Mouse (Mus musculus) fat pad, adult 2 months (tissue): ENCODE measurements around the gene Hpca.

Source experiments
- DNase-seq: peaks from one replicate; pipeline ENCODE4 v3.0.0-alpha.2; 2011; ENCODE audit warnings: low read depth, low spot score; ENCODE audit errors: extremely low read depth

The Hpca gene

DNA sequence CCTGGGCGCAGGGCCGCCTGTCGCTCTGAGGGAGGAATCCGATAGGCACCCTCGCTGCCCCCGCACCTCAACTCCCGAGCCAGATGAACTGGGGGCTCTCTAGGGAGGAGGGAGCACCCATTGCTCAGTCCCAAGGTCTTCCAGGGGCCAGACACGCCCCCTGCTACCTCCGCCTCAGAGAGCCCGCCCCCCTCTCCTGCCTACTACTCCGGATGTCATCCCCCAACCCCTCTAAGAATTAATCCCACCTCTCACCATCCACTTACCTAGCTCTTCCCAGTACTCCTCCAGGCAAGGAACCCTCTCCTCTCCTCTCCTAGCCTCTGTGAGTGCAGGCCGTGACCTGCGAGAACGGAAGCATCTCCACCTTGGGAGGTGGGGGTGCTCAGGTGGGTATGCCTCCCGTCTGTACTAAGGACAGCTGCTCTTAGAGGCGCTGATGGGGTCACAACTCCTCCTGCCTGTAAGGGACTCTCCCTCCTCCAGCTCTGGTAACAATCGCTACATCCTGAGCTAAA lies at the start of gene Hpca:
Hpca (minus strand) TSS at position 468 of the 518 bp plus-strand sequence.
- no peak for DNase-seq

DNA sequence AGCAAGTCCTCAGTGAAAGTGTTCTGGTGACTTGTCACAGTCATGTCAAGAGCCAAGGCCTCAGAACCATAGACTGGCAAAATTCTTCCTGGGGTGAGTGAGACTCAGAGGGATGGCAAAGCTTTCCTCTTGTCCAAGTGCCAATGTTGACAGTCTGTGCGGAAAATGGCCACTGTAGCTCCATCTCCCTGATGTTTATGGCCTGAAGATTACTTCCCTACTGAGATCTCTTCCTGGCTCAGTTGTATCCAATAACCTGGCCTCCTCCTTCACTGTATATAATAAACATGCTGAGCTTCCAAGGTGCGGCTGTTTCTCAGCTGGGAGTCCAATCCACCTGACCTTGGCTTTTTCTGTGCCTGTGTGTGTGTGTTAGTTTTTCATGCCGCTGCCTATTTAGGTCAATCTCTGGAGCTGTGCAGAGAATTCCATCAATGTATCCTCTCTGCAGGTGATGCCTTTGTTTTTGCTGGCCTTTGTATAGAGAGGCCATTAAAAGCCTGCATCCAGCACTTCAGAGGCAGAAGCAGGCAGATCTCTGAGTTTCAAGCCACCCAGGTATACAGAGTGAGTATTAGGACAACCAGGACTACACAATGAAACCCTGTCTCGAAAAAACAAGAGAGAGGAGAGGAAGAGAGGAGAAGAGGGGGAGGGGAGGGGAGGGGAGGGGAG lies 39.9 kb upstream of the Hpca start:
- no peak for DNase-seq

DNA sequence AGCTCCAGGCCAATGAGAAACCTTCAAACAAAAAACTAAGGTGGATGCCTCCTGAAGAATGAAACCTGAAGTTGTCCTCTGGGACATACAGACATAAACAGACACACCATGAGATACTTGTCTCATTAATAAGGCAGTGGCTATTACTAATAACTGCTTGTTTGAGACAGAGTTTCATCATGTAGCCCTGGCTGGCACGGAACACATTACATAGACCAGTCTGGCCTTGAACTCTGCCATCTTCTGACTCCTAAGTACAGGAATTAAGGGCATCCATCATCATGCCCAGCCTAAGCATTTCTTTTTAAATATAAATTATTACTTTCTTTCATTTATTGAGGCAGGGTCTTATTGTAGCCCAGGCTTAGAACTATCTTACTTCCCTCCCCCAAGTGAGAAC lies 39.2 kb upstream of the Hpca start:
- no peak for DNase-seq

DNA sequence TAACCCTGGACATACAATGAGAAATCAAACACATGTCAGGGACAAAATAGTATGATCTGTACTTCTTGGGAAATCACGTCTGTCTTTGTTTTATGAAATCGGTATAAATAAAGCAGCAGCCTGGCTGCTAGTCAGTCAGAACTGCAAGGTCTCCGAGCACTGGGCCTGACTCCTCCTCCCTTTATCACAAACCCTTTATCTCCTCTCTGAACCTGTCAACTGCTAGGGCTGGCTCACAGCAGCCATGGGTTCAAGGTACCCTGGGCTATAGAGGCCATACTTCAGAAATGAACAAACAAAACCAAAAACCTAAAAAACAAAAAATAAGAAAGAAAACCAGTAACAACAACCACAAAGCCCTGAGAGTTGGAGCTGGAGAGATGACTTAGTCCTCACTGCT lies 36.7 kb upstream of the Hpca start:
- DNase-seq = no peak

DNA sequence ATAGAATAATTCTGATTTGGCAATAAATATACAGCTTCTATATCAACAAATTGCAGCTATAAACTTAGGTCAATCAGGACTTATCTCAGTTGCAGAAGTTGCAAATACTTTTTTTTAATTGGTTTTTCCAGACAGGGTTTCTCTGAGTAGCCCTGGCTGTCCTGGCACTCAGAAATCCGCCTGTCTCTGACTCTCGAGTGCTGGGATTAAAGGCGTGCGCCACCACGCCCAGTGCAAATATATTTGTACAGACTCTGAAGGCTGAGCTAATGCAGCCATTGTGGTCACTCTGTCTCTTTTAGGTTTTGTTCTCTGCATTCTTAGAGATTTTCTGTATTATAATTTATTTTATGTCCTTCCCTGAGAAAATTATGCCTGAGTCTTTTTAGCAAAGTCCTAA lies 35.7 kb upstream of the Hpca start:
- no peak for DNase-seq

DNA sequence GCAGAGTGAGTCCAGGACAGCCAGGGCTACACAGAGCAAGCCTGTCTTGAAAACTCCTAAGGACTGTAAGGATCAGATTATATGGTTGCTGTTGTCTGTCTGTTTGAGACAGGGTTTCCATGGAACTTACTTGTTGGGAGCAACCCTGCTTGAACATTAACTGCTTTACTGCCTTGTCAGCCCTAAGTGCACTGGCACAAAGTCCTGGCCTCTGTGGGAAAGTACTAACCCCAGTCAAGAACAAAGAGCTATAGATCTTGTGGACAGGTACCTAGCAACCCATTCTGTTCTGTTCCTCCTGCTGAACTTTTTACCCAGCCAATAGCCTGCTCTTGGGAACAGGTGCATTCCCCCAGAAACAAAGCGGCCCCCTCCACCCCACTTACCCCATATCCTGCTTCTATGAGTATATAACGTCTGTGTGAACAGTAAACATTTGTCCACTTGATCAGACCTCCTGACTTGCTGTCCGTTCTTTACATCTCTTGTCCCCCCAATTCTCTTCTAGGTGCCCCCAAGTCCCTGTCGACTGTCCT lies 29.5 kb upstream of the Hpca start:
- DNase-seq = no peak

DNA sequence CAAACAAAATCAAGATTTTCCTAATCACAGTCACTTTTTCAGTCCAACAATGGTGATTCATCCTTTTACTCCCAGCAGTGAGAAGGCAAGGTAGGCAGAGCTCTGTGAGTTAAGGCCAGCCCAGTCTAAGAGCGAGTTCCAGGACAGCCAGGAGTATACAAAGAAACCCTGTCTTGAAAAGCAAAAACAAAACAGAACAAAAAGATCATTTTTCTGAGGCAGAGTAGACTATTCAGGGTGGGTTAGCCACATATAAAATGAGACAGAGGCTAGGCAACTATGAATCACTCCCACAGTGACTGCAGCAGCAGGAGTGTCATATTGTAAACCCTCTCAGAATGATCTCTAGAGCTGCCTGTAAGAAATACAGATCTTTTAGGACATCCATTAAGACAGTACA lies 27.5 kb upstream of the Hpca start:
- no peak for DNase-seq

DNA sequence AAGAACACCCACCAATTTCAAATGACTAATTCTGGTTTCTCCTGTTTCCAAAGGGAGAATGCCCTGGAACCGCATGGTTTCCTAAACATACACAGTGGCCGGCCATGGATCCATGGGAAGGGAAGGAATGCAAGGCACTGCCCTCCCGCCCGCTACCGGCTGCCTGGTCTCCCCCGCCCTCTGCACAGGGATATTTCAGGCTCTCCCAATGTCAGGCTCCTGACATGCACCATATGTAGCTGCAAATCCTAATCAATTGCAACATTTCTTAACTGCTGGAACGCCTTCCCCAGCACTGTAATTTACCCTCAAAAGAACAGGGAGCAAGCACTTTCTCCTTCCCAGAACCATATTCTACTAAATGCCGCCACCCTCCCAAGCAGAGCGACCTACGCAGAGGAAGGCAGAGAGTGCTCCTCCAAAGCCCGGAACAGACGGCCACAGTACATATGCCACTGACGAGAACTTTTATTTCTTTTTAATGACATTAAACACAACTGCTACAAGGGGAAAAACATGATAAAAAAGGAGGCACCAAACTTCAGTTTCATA lies 25.8 kb upstream of the Hpca start:
- DNase-seq = no peak

DNA sequence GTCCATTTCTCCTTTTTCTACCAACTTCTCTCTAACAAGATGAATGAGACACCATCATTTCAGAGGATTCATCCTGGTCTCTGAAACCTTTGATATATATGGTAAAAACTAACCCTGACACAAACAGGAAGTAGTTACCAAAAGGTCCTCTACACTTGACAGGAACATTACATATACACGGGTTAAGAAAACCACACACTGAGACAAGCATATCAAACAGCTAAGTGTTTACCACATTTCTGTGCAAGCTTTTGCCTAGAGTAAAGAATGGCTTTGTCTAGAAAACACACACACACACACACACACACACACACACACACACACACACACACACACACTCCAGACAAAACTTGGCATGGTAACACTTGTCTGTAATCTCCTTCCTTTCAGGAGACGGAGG lies 24.6 kb upstream of the Hpca start:
- no peak for DNase-seq

DNA sequence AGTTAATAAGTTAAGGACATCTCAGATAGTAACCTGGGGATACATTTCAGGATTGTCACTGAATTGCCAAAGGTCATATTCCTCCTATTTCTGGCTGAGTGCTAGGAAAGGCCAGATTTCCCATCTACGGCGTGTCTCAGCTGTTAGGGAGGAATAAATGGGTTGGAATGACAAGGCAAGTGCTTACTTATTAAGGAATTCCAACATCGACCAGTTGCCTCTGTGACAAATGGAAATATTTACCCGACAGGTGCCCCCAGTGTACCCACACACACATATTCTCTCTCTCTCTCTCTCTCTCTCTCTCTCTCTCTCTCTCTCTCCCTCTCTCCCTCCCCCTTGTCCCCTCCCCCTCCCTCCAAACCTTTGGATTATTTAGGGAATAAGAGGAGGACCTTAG lies 24.1 kb upstream of the Hpca start:
- no peak for DNase-seq

DNA sequence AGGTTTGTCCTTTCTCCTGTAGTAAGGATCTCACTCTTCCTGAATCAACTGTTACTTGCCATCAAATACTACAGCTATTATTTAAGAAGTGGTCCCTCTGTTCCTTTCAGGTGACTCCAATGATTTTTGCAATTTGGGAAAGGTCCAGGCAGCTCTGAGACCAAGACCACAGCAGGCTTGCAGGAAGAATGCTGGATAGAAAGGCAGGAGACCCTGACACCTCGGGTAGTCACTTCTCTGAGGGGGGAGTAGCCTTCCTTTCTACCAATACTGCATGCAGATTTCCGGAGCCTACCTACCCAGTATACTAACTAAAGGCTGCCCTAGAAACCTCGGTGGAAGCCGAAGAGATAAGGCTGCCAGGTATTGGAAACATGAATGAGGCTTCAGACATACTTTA lies 23.6 kb upstream of the Hpca start:
- no peak for DNase-seq

DNA sequence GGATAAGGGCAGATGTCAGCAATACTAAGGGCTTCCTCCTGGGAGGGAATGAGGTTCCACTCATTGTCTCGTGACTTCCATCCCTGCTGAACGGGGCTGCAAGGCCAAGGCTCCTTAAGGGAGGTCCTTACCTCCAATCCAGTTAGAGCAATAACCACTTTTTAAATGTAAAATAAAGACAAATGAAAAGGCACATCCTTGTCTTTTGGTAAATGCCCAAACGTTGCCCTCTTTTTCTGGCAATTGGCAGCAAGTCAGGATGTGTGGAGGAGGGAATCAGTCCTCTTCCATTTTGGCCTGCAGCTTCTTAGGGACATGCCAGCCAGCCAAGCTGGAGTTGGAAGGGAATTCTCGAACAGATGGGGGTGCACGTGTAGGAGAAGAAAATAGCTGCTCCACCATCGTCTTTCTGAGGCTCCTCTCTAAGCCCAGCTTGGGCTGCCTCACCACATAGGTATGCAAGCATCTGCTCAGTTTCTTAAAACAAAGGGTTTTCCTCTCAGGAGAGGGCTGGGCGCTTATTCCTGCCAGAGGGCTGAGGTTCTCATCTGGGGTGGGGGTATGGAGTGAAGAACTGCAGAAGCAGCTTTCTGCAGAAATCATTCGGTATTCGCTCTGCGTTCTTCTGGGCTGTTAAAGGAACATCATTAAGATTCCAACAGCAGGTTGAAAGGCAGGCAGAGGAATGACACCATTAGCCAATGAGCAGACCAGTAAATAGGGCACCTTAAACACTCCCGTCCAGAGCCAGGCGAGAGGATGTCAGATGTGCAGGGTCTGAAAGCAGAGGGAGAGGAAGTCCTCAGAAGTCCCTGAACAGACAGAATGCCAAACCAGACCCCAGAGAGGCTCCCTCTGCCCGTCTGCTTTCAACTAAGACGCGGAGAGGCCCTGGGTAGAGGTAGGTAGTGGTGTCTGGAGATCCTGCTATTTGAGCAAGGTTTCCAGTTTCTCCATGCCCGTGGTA lies 22.8 kb upstream of the Hpca start:
- no peak for DNase-seq

DNA sequence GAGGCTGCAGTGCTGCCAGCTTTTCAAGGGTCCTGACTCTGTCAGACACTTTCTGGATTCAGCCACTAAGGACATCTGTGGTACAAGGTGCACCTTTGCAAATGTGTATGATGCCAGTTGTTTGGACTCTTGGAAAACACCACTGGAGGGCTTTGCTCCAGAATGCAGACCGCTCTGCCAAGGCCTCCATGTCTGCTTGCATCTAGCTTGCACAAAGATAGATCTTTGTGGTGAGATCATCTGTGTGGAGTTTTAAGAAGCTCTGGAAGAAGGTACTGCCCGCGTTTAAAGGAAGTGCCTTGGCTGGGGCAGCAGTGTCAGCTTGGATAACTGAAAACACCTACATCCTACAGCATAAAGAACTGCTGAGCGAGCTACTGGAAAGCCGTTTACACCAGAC lies 21.7 kb upstream of the Hpca start:
- no peak for DNase-seq

DNA sequence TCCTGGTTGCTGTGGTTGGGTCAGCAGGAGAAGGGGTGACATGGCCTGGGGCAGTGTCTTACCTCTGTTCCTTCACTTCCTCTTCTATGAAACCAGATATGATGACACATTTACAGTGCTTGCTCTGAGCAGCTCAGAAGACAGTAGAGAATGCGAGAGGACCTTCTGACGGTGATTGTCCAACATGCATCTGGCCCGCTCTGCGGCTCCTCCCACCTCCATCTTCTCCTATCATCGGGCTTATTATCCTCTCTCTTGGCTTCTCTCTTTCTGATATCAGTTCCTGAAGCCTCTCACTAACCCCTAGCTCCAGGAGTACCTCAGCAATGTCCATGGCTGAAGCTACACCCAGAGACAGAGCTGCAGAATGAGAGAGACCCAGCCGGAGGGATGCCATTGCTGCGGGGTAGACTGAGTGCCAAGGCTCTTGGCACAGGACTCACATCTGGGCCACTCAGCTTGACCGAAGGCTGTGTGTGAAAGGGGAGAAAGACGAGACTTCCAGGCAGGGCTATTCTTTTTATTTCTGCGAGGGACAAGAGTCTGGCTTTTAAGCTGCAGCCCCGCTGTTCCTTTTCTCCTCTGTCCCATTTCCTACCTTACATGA lies 20.7 kb upstream of the Hpca start:
- no peak for DNase-seq

DNA sequence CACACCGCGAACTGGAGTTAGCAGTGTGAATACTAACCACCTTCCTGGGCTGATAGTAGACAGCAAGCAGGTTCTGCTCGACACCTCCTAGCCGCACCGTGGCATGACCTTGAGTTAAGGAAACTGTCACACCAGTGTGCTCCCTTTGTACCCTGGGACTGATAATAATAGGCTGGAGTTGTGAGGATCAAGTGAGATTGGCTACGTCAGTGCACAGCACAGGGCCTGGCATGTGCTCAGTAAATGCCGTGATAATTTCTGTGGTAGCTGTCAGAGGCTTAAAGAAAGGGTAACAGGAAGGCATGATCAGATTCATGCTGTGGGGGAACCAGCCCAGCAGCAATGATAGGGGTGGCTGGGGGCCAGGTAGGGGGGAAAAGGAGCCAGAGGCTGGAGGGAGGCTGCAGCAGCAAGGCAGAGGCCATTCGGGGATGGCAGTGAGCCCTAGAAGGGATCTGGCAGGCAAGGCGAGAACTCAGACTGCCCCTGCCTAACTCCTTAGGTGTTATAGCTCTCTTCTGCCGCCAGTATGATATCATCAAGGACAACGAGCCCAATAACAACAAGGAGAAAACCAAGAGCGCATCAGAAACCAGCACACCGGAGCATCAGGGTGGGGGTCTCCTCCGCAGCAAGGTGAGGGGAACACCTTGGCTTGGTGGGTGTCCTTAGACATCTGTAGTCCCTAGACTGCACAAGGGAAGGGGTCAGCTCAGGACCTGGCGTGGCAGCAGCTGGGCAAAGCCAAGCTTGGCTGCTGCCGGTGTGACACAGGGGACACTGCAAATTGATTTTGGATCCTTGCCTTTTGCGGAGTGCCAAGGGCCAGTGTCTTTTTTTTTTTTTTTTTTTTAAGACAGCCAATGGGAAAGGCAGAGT lies 20.0 kb upstream of the Hpca start:
- DNase-seq = no peak

DNA sequence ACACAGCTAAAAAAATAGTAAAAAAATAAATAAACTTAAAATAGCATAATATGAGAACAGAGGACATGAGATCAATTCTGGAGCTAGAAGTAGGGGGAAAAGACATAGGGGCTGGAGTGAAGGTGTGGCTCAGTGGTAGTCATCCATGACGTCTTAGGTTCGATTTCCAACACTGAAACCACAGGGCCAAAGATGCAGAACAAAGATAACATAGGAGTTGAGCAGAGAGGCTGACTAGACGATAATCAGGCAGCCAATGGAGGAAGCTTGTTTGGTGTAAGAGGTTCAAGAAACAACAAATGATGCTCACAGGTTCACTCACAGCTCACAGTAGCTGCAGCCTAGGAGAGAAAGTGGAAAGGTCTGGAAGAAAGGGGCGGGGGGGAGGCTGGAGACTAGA lies 19.0 kb upstream of the Hpca start:
- DNase-seq = no peak

DNA sequence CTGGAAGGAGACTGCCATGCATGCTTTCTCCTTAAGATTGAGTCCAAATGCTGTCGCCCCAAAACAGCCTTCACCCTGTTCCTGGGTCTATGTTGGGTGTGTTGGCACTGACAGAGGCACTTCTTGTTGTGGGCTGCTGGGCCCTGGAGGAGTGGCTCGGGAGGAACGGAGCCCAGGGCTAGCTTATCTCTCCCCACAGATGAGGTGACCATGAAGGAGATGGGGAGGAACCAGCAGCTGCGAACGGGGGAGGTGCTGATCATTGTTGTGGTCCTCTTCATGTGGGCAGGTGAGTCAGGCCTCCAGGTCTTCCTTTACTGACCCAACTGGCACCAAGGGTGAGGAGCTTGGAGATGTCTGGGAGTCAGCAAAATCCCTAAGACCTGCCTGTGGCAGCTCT lies 17.8 kb upstream of the Hpca start:
- DNase-seq = no peak

DNA sequence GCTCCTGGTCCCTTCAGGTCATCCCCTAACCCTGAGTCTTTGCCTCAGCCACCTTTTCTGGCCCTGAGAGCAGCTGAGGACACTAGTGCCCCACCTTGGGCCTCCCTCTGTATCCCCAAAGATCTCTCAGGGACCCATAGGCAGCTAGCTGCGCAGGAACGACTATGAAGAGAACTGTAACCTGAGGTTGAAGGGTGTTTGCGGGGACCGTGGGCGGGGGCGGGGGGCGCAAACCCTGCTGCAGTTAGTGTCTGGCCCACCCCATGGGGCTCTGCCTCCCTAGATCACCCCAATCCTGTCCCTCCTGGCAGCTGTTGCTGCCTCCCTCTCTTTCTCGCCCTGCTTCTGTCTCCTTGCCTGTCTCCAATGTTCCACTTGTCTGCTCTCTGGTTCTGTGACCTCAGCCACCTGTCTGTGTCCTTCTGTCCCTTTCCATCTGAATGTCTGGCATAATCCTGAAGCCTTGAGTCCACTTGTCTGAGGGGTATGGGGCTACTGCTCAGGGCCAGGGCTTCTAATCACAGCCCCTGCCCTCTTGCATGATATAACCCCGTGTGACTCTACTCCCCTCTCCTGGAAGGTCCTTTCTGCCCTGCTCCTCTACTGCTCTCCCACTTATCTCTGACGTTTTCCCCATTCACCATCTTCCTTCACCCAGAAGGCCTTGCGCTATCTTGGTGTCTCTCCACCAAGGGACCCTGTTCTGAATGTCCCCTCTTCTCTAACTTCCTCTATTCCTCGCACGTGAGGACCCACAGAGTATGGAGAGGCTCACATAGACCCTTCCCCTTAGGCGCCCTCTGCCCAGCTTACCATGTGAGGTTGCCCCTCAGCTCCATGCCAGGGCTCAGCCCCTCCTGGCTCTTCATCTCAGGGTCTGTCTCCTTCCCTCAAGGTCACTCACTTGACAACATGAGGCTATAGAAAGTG lies 15.8 kb upstream of the Hpca start:
- no peak for DNase-seq
